In genomic region chr5:147445252-147445651, GRCm38 (mm10) we compare ENCODE assay signal across 29 mouse cellular contexts. TPM values are rescaled to one million over a fixed set of nuclear protein-coding genes. Genes with fewer than 3 reads are reported as not detected.
A peak's percentile ranks its signal among the peaks of the same experiment; 100 is the strongest.
DNase-seq lines count a peak whose midpoint lies in the region; ATAC-seq and TF ChIP-seq lines count a peak whose summit lies in the region.
"Had no signal": no experiment of that assay in that cellular context is flagged by ENCODE, and none has a peak within 500 bp of the region (broad histone marks: within the 10 kb centered on the region; RNA-seq: fewer than 3 reads in every experiment).

No protein-coding gene starts in this region.

- H3K36me3 ChIP-seq in forebrain, postnatal 0 days (ENCODE audit: insufficient read depth) = no peaks in the 10 kb centered on the region
- H3K36me3 ChIP-seq in forebrain, embryonic 10.5 days (replicated peaks) = no peaks in the 10 kb centered on the region
- no peaks in the 10 kb centered on the region for H3K36me3 ChIP-seq in intestine, embryonic 14.5 days (ENCODE audit: control insufficient read depth, insufficient read depth, low read length)
- H3K36me3 ChIP-seq in intestine, embryonic 16.5 days (ENCODE audit: control insufficient read depth, insufficient read depth, low read length) = no peaks in the 10 kb centered on the region
- H3K36me3 ChIP-seq in MEL (ENCODE audit: control insufficient read depth in 1 of 2, insufficient read depth in 2 of 2, low read length in 2 of 2) = peaks cover 29 to 61% of the 10 kb centered on the region in 2 experiments
- 0 out of 2 replicates have a peak, but pooled peaks cover 3% of the 10 kb centered on the region for H3K36me3 ChIP-seq in liver, embryonic 15.5 days (replicated peaks)
- no peaks in the 10 kb centered on the region for H3K36me3 ChIP-seq in kidney, adult 2 months (ENCODE audit: control insufficient read depth, insufficient read depth, low read length)
- H3K36me3 ChIP-seq: embryonic facial prominence, embryonic 15.5 days; hindbrain, embryonic 15.5 days; intestine, embryonic 15.5 days; midbrain, embryonic 10.5 days; midbrain, embryonic 15.5 days had no signal

- peaks cover 68% of the 10 kb centered on the region for H3K79me2 ChIP-seq in MEL (ENCODE audit: control insufficient read depth, insufficient read depth, low read length, poor library complexity)

- no peak overlapping the region for H3K4me2 ChIP-seq in forebrain, postnatal 0 days (ENCODE audit: low read depth)
- no peak overlapping the region for H3K4me2 ChIP-seq in intestine, embryonic 14.5 days (ENCODE audit: low read length)
- no peak overlapping the region for H3K4me2 ChIP-seq in intestine, embryonic 16.5 days (ENCODE audit: low read depth, low read length)
- peak overlapping the region; percentile 25; the same call in 1 of the 2 replicates for H3K4me2 ChIP-seq in liver, embryonic 15.5 days
- H3K4me2 ChIP-seq: embryonic facial prominence, embryonic 15.5 days; forebrain, embryonic 13.5 days; heart, embryonic 11.5 days; hindbrain, embryonic 15.5 days; intestine, embryonic 15.5 days; lung, embryonic 14.5 days; midbrain, embryonic 15.5 days had no signal

- no peak for TF ChIP-seq EP300 in MEL (IDR thresholded peaks at IDR 0.05; ENCODE audit: low read depth in 1 of 2, low read length in 2 of 2)

- no peak for TF ChIP-seq RAD21 in MEL (IDR thresholded peaks at IDR 0.05; ENCODE audit: low read depth, low read length)

- H3K27me3 ChIP-seq in forebrain, postnatal 0 days (ENCODE audit: insufficient read depth, low read length) = no peaks in the 10 kb centered on the region
- H3K27me3 ChIP-seq in forebrain, embryonic 10.5 days (ENCODE audit: poor library complexity, severe bottlenecking) = no peaks in the 10 kb centered on the region
- no peaks in the 10 kb centered on the region for H3K27me3 ChIP-seq in intestine, embryonic 14.5 days (replicated peaks; ENCODE audit: control insufficient read depth, insufficient read depth, low read length)
- no peaks in the 10 kb centered on the region for H3K27me3 ChIP-seq in intestine, embryonic 16.5 days (replicated peaks; ENCODE audit: control insufficient read depth, insufficient read depth, low read length)
- H3K27me3 ChIP-seq in MEL (ENCODE audit: control insufficient read depth in 1 of 2, insufficient read depth in 2 of 2, low read length in 2 of 2) = no peaks in the 10 kb centered on the region
- no peaks in the 10 kb centered on the region for H3K27me3 ChIP-seq in liver, embryonic 15.5 days
- H3K27me3 ChIP-seq in kidney, adult 2 months (replicated peaks; ENCODE audit: control insufficient read depth, insufficient read depth, low read length) = no peaks in the 10 kb centered on the region
- H3K27me3 ChIP-seq: embryonic facial prominence, embryonic 15.5 days; forebrain, embryonic 13.5 days; hindbrain, embryonic 15.5 days; intestine, embryonic 15.5 days; midbrain, embryonic 15.5 days; Patski had no signal

- no peak overlapping the region for H3K27ac ChIP-seq in forebrain, postnatal 0 days (ENCODE audit: low read depth, low read length)
- no peak overlapping the region for H3K27ac ChIP-seq in forebrain, embryonic 10.5 days
- no peak overlapping the region for H3K27ac ChIP-seq in intestine, embryonic 14.5 days (ENCODE audit: low read depth)
- no peak overlapping the region for H3K27ac ChIP-seq in intestine, embryonic 16.5 days (ENCODE audit: low read length)
- peak overlapping the region; percentile 29 for H3K27ac ChIP-seq in MEL (ENCODE audit: control insufficient read depth, low read depth, low read length)
- peak overlapping the region; percentile 31 for H3K27ac ChIP-seq in liver, embryonic 15.5 days (replicated peaks)
- H3K27ac ChIP-seq in kidney, adult 2 months (ENCODE audit: insufficient read depth, low read depth, low read length) = no peak overlapping the region
- H3K27ac ChIP-seq: embryonic facial prominence, embryonic 15.5 days; forebrain, embryonic 13.5 days; hindbrain, embryonic 15.5 days; intestine, embryonic 15.5 days; midbrain, embryonic 10.5 days; midbrain, embryonic 15.5 days; stomach, postnatal 0 days had no signal

- ATAC-seq in forebrain, postnatal 0 days = peak; percentile 60; the same call in 1 of the 2 replicates
- no peak for ATAC-seq in intestine, embryonic 14.5 days (replicated peaks; ENCODE audit: low FRiP score, low TSS enrichment, low read depth)
- ATAC-seq in intestine, embryonic 16.5 days = no peak
- ATAC-seq in liver, embryonic 15.5 days (ENCODE audit: insufficient read depth) = no peak
- ATAC-seq: forebrain, embryonic 13.5 days; intestine, embryonic 15.5 days; midbrain, embryonic 15.5 days; Patski had no signal

- H3K4me3 ChIP-seq in forebrain, postnatal 0 days (ENCODE audit: low read depth, low read length) = no peak overlapping the region
- no peak overlapping the region for H3K4me3 ChIP-seq in forebrain, embryonic 10.5 days
- H3K4me3 ChIP-seq in intestine, embryonic 14.5 days (ENCODE audit: low read depth, low read length) = no peak overlapping the region
- H3K4me3 ChIP-seq in intestine, embryonic 16.5 days (ENCODE audit: low read length) = no peak overlapping the region
- H3K4me3 ChIP-seq in MEL (ENCODE audit: control insufficient read depth in 1 of 2, insufficient read depth in 1 of 2, low read depth in 2 of 2, low read length in 2 of 2) = no peak overlapping the region; a peak in 1 of 4 replicates
- no peak overlapping the region for H3K4me3 ChIP-seq in liver, embryonic 15.5 days (replicated peaks)
- no peak overlapping the region for H3K4me3 ChIP-seq in kidney, adult 2 months (ENCODE audit: insufficient read depth, low read depth, low read length)
- H3K4me3 ChIP-seq: embryonic facial prominence, embryonic 15.5 days; forebrain, embryonic 13.5 days; hindbrain, embryonic 15.5 days; intestine, embryonic 15.5 days; midbrain, embryonic 10.5 days; midbrain, embryonic 15.5 days had no signal

- no peaks in the 10 kb centered on the region for H3K9me3 ChIP-seq in forebrain, postnatal 0 days (ENCODE audit: low read length)
- H3K9me3 ChIP-seq in forebrain, embryonic 10.5 days = peaks cover 2% of the 10 kb centered on the region; the same call in 1 of the 2 replicates
- no peaks in the 10 kb centered on the region for H3K9me3 ChIP-seq in intestine, embryonic 14.5 days (ENCODE audit: control insufficient read depth, low read length)
- H3K9me3 ChIP-seq in intestine, embryonic 16.5 days (ENCODE audit: control insufficient read depth, low read length) = no peaks in the 10 kb centered on the region
- H3K9me3 ChIP-seq in MEL (replicated peaks; ENCODE audit: insufficient read depth, low read length) = no peaks in the 10 kb centered on the region
- H3K9me3 ChIP-seq in liver, embryonic 15.5 days (replicated peaks) = no peaks in the 10 kb centered on the region
- H3K9me3 ChIP-seq: embryonic facial prominence, embryonic 15.5 days; forebrain, embryonic 13.5 days; G1E; hindbrain, embryonic 15.5 days; intestine, embryonic 15.5 days; midbrain, embryonic 10.5 days; midbrain, embryonic 15.5 days had no signal

- no peak for DNase-seq in forebrain, postnatal 0 days
- no peak for DNase-seq in forebrain, embryonic 10.5 days (ENCODE audit: extremely low spot score, low spot score)
- peak; percentile 44 for DNase-seq in intestine, embryonic 14.5 days (ENCODE audit: low spot score)
- peak; percentile 45 for DNase-seq in MEL (ENCODE audit: low read depth, low spot score)
- DNase-seq in cerebellum, postnatal 36 days = no peak
- DNase-seq in kidney, adult 2 months = no peak
- DNase-seq: adrenal gland, postnatal 14 days; cerebellum, adult 11-12 months; cerebellum, adult 9-11 months; gastrocnemius, postnatal 14 days; kidney, adult 9 months; kidney, postnatal 10 days; layer of hippocampus, postnatal 36 days; left cerebral cortex, postnatal 4 days; lung, embryonic 14.5 days; lung, postnatal 14 days; right cerebral cortex, postnatal 4 days had no signal

- no peak overlapping the region for H3K9ac ChIP-seq in forebrain, postnatal 0 days
- no peak overlapping the region for H3K9ac ChIP-seq in intestine, embryonic 14.5 days (ENCODE audit: low read length)
- no peak overlapping the region for H3K9ac ChIP-seq in intestine, embryonic 16.5 days (ENCODE audit: low read depth, low read length)
- H3K9ac ChIP-seq in MEL (ENCODE audit: control insufficient read depth, low read depth, low read length, poor library complexity, severe bottlenecking) = no peak overlapping the region
- no peak overlapping the region for H3K9ac ChIP-seq in liver, embryonic 15.5 days
- H3K9ac ChIP-seq: embryonic facial prominence, embryonic 15.5 days; forebrain, embryonic 13.5 days; hindbrain, embryonic 15.5 days; intestine, embryonic 15.5 days; lung, embryonic 14.5 days; midbrain, embryonic 15.5 days had no signal

- no peak for TF ChIP-seq POLR2A in MEL (IDR thresholded peaks at IDR 0.05; ENCODE audit: control insufficient read depth in 1 of 2, insufficient read depth in 1 of 2, low read depth in 1 of 2, low read length in 2 of 2, poor library complexity in 1 of 2)
- no peak for TF ChIP-seq POLR2A in kidney, adult 2 months (IDR thresholded peaks at IDR 0.05; ENCODE audit: low read depth, low read length)

- no peak for TF ChIP-seq CTCF in forebrain, postnatal 0 days (IDR thresholded peaks at IDR 0.05; ENCODE audit: low read depth)
- TF ChIP-seq CTCF in MEL (IDR thresholded peaks at IDR 0.05 in 2 of 3, conservative IDR thresholded peaks at IDR 0.05 in 1 of 3; ENCODE audit: control insufficient read depth in 1 of 3, insufficient read depth in 1 of 3, low read depth in 2 of 3, low read length in 3 of 3, poor library complexity in 1 of 3, severe bottlenecking in 1 of 3) = no peak
- TF ChIP-seq CTCF in kidney, adult 2 months (conservative IDR thresholded peaks at IDR 0.05; ENCODE audit: insufficient read depth, insufficient read length, low read depth, low read length) = no peak

- H3K4me1 ChIP-seq in forebrain, postnatal 0 days (ENCODE audit: insufficient read depth) = peaks cover 5% of the 10 kb centered on the region; the same call in 1 of the 2 replicates
- peaks cover 9% of the 10 kb centered on the region for H3K4me1 ChIP-seq in forebrain, embryonic 10.5 days
- H3K4me1 ChIP-seq in intestine, embryonic 14.5 days (replicated peaks; ENCODE audit: control insufficient read depth, insufficient read depth, low read length) = 0 out of 2 replicates have a peak, but pooled peaks cover 7% of the 10 kb centered on the region
- H3K4me1 ChIP-seq in intestine, embryonic 16.5 days (ENCODE audit: control insufficient read depth, insufficient read depth, low read length) = peaks cover 10% of the 10 kb centered on the region
- peaks cover 40 to 57% of the 10 kb centered on the region in 2 experiments for H3K4me1 ChIP-seq in MEL (ENCODE audit: control insufficient read depth in 1 of 2, insufficient read depth in 2 of 2, low read length in 2 of 2)
- peaks cover 55% of the 10 kb centered on the region for H3K4me1 ChIP-seq in liver, embryonic 15.5 days (replicated peaks)
- H3K4me1 ChIP-seq in kidney, adult 2 months (ENCODE audit: control insufficient read depth, insufficient read depth, low read length) = peaks cover 19% of the 10 kb centered on the region

- 75% methylated on average over 4 of the region's 4 CpGs for WGBS in forebrain, postnatal 0 days
- WGBS in forebrain, embryonic 10.5 days = 93% methylated on average over 4 of the region's 4 CpGs
- 85% methylated on average over 4 of the region's 4 CpGs for WGBS in intestine, embryonic 14.5 days
- 82% methylated on average over 4 of the region's 4 CpGs for WGBS in intestine, embryonic 16.5 days
- WGBS in liver, embryonic 15.5 days (ENCODE audit: insufficient replicate concordance) = 50% methylated on average over 4 of the region's 4 CpGs
- WGBS in kidney, adult 2 months = 77% methylated on average over 4 of the region's 4 CpGs

RNA-seq across cellular contexts. Expression of gene Pan3, which starts 15.3 kb away (rescaled TPM):
- total RNA-seq in forebrain, postnatal 0 days (2014; rRNA removed) = 50.5 and 68.0 TPM in 2 replicates
- polyA plus RNA-seq in forebrain, postnatal 0 days (2015; fragmentation: Nextera tagmentation; extraction: Ambion mirVana) = 39.0 and 52.6 TPM in 2 replicates
- 49.9 and 55.4 TPM in 2 replicates for polyA plus RNA-seq in forebrain, embryonic 10.5 days (2016; fragmentation: Nextera tagmentation; extraction: Ambion mirVana)
- 75.0 and 83.4 TPM in 2 replicates for polyA plus RNA-seq in intestine, embryonic 14.5 days (2014; fragmentation: Nextera tagmentation; extraction: Ambion mirVana)
- polyA plus RNA-seq in intestine, embryonic 16.5 days (2015; fragmentation: Nextera tagmentation; extraction: Ambion mirVana) = 40.4 and 45.5 TPM in 2 replicates
- 56.1 and 61.5 TPM in 2 replicates for total RNA-seq in MEL (2012; rRNA removed)
- polyA plus RNA-seq in MEL (2012; ENCODE audit: insufficient read depth in 1 of 2, insufficient read length in 2 of 2, low read depth in 1 of 2, low replicate concordance in 2 of 2, missing spikeins in 1 of 2) = 10 to 100 TPM in 1 of 2 experiments, not detected in 1; 60.6 TPM
- 28.7 and 30.0 TPM in 2 replicates for polyA plus RNA-seq in liver, embryonic 15.5 days (2015; fragmentation: Nextera tagmentation; extraction: Ambion mirVana)
- 37.9 and 47.2 TPM in 2 replicates for polyA plus RNA-seq in kidney, adult 2 months (2012; rRNA removed)

RNA-seq across cellular contexts. Expression of gene Flt3, which starts 45.0 kb away (rescaled TPM):
- 0.77 and 0.86 TPM in 2 replicates for total RNA-seq in forebrain, postnatal 0 days (2014; rRNA removed)
- 0.35 and 0.68 TPM in 2 replicates for polyA plus RNA-seq in forebrain, postnatal 0 days (2015; fragmentation: Nextera tagmentation; extraction: Ambion mirVana)
- polyA plus RNA-seq in forebrain, embryonic 10.5 days (2016; fragmentation: Nextera tagmentation; extraction: Ambion mirVana) = 0.04 TPM in 1 of 2 replicates, not detected in the other
- 0.15 and 0.19 TPM in 2 replicates for polyA plus RNA-seq in intestine, embryonic 14.5 days (2014; fragmentation: Nextera tagmentation; extraction: Ambion mirVana)
- 0.31 and 0.32 TPM in 2 replicates for polyA plus RNA-seq in intestine, embryonic 16.5 days (2015; fragmentation: Nextera tagmentation; extraction: Ambion mirVana)
- not detected in 2 replicates for total RNA-seq in MEL (2012; rRNA removed)
- under 1 TPM in 1 of 2 experiments, not detected in 1; 0.01 TPM for polyA plus RNA-seq in MEL (2012; ENCODE audit: insufficient read depth in 1 of 2, insufficient read length in 2 of 2, low read depth in 1 of 2, low replicate concordance in 2 of 2, missing spikeins in 1 of 2)
- polyA plus RNA-seq in liver, embryonic 15.5 days (2015; fragmentation: Nextera tagmentation; extraction: Ambion mirVana) = 1.4 and 1.8 TPM in 2 replicates
- polyA plus RNA-seq in kidney, adult 2 months (2012; rRNA removed) = 0.26 and 0.78 TPM in 2 replicates
- total RNA-seq: gastrocnemius, postnatal 14 days had no signal
- polyA plus RNA-seq: G1E had no signal

Comparison
In these comparisons a context has a peak if more than half of its experiments do, and no peak if none do; other contexts are left out.
1. DNase-seq: peak in intestine, embryonic 14.5 days (single experiment) and MEL (single experiment); none in forebrain, postnatal 0 days (single experiment), forebrain, embryonic 10.5 days (single experiment), cerebellum, postnatal 36 days (0 of 2) and kidney, adult 2 months (single experiment).
2. H3K27ac ChIP-seq: peak in MEL (single experiment) and liver, embryonic 15.5 days (single experiment); none in forebrain, postnatal 0 days (single experiment), forebrain, embryonic 10.5 days (single experiment), intestine, embryonic 14.5 days (single experiment), intestine, embryonic 16.5 days (single experiment) and kidney, adult 2 months (single experiment).